Mouse (Mus musculus) lung, postnatal 10 days (tissue): Measurements from ENCODE around the gene Cnot11.

Experiments
- DNase-seq: peaks from one replicate; pipeline ENCODE4 v3.0.0; 2021

Gene Cnot11

GRCm38 (mm10) chr1:39535515-39536311 is 921 bp downstream of the Cnot11 start:
- peak; percentile 99 for DNase-seq

- no peak for DNase-seq
These were observed 1.9 kb downstream of the Cnot11 start for GRCm38 (mm10) chr1:39536701-39537100.

- DNase-seq, result no peak
These were observed 3.0 kb downstream of the Cnot11 start for GRCm38 (mm10) chr1:39537631-39538380.

- no peak for DNase-seq
These were observed 5.8 kb downstream of the Cnot11 start for GRCm38 (mm10) chr1:39540592-39540991.

GRCm38 (mm10) chr1:39545589-39545988 is 10.8 kb downstream of the Cnot11 start:
- DNase-seq, result no peak

GRCm38 (mm10) chr1:39546160-39546866 is 11.5 kb downstream of the Cnot11 start:
- DNase-seq, result no peak

GRCm38 (mm10) chr1:39547238-39547637 is 12.4 kb downstream of the Cnot11 start:
- no peak for DNase-seq

- DNase-seq, result peak; percentile 54
These were observed 15.0 kb downstream of the Cnot11 start for GRCm38 (mm10) chr1:39549831-39550230.

- DNase-seq, result no peak
These were observed 21.0 kb downstream of the Cnot11 start for GRCm38 (mm10) chr1:39555556-39556415.

GRCm38 (mm10) chr1:39559009-39559408 is 24.2 kb downstream of the Cnot11 start:
- DNase-seq, result no peak

- DNase-seq, result no peak
These were observed 27.1 kb downstream of the Cnot11 start for GRCm38 (mm10) chr1:39561920-39562319.

- DNase-seq, result no peak
These were observed 28.4 kb downstream of the Cnot11 start for GRCm38 (mm10) chr1:39563161-39563560.

- no peak for DNase-seq
These were observed 29.8 kb downstream of the Cnot11 start for GRCm38 (mm10) chr1:39564603-39565002.

- DNase-seq, result no peak
These were observed 33.3 kb downstream of the Cnot11 start for GRCm38 (mm10) chr1:39568079-39568478.

GRCm38 (mm10) chr1:39571653-39572052 is 36.9 kb downstream of the Cnot11 start:
- no peak for DNase-seq

- no peak for DNase-seq
These were observed 39.1 kb downstream of the Cnot11 start for GRCm38 (mm10) chr1:39573890-39574289.

GRCm38 (mm10) chr1:39575778-39576375 is 41.1 kb downstream of the Cnot11 start:
- no peak for DNase-seq

- peak; percentile 63 for DNase-seq
These were observed 41.8 kb downstream of the Cnot11 start for GRCm38 (mm10) chr1:39576431-39577243.

- peak; percentile 96 for DNase-seq
These were observed 42.5 kb downstream of the Cnot11 start, which contains the start of gene Rnf149 for GRCm38 (mm10) chr1:39577253-39577705. Rnf149 (minus strand) TSS chr1:39577405.

GRCm38 (mm10) chr1:39578446-39578845 is 43.7 kb downstream of the Cnot11 start:
- peak; percentile 19 for DNase-seq

- peak; percentile 14 for DNase-seq
These were observed 44.3 kb downstream of the Cnot11 start for GRCm38 (mm10) chr1:39579139-39579538.
